Mouse (Mus musculus): ENCODE data around the gene Dbil5.

Dbil5 gene

DNA sequence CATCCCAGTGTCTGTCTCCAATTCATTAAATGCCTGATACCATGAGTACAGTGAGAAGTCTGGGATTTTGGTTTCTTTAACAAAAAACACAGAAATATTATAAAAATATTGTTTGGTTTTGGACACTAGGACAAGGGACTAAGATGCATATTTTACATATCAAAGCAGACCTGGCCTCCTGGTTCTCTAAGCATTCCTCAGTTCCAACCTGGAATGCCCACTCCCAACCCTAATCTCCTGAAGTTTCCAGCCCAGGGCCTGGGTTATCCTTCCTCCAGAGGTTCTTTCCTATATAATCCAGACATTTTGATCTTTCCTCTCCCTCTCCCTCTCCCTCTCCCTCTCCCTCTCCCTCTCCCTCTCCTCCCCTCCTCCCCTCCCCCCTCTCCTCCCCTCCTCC lies 7.6 kb downstream of the Dbil5 start:
- DNase-seq (ENCODE audit: low read depth in 2 of 2, low spot score in 2 of 2): no peak

DNA sequence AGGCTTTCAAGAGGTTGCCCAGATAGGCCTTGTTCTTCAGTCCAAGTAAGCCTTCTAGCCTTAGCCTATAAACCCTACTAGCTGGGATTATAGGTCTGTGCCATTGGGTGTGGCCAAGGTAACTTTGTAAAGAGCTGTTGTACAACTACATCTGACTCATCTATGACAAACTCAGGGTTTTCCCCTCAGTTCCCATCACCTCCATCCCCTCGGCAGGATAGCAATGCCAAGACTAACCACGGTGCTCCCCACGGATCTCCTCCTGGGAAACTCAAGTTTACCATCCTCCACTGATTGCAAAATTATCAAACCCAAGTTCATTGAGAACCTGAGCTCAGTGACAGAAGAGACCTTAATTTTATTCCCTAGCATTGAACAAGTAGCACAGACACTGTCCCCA lies 18.7 kb downstream of the Dbil5 start:
- DNase-seq (ENCODE audit: low read depth in 2 of 2, low spot score in 2 of 2): no peak

DNA sequence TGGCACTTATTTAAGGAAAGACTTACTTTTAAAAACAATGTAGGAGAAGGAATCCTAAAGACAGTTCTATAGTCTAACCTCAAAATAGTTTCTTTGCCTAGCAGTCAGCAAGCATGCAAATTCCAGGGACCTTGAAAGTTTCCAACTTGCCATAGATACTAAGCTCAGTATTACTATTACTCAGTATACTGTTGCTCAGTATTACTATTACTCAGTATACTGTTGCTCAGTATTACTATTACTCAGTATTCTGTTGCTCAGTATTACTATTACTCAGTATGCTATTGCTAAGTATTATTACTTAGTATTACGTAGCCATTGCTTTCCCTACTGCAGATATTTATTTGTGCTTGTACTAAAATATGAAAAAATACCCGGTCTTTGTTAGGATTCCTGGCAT lies 22.3 kb downstream of the Dbil5 start:
- DNase-seq (ENCODE audit: low read depth in 2 of 2, low spot score in 2 of 2): no peak

DNA sequence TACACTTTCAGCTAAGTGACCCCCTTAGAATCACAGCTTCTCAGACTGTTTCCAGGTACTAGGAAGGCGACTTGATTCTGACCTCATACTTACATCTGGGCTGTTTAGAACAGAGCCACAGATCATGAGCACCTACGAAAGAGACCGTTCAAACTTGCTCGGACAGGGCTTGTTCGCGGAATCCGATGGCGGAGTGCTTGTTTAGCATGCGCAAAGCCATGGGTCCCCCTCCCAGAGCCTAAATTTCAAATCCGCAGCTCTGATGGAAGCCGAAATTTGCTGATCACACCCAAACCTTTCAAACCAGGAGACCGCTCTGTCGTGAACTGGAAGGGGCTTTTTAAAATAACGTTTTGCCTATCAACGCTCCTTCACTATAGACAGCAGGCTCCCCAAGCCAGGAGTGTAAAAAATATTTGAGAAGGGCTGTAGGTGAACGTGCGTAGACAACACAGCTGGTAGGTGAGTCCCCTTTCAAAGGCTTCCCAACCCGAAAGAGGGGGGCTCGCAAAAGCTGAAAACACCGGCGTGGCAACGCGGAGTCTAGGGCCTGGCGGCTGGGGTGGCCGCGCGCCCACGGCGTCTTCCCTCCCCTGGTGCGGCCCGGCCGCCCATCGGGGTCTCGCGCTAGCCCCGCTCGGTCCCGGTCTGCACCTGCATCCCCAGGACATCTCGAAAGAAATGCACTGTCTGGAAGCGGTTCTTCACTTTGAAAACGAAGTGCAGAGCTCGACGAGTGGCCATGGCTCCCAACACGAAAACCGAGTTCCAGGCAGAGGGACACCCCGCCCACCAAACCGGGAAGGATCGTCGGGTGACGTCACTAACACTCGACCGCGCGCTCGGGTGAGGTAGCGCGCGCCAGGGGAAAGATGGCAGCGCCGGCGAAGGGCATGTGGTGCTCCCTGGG lies 25.7 kb downstream of the Dbil5 start, which contains the start of the genes Mrm3 and Glod4:
TSS of gene Mrm3 (plus strand) at position 815 of the 910 bp plus-strand sequence.
TSS of gene Glod4 (minus strand) at position 825 of the 910 bp plus-strand sequence.
- DNase-seq (ENCODE audit: low read depth in 2 of 2, low spot score in 2 of 2): peak; percentile 75 to 84

DNA sequence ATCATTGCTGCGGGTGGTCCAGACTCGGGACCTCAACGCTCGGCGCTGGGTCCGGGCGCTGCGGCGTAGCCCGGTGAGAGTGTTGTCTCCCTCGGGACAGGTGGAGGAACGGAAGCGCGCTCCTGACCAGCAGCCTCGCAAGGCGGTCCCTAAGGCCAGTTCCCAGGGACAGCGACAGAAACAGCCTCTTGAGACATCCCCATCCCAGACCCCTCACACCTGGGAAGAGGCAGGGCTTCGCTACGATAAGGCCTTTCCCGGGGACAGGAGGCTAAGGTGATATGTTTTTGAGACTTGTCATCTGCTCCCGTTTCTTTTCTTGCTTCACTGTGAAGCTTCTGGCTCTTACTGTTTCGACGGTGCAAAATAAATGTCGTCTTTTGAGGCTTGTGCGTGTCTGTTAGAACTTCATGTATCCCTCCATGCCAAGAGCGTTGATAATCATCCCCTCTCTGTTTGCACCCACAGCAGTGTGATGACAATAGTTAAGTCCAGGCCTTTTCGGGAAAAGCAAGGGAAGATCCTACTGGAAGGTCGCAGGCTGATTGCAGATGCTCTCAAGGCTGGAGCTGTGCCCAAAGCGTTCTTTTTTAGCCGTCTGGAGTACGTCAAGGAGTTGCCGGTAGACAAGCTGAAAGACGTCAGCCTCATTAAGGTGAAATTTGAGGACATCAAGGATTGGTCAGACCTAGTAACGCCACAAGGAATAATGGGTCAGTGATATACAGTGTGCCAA lies 26.6 kb downstream of the Dbil5 start:
- no peak for DNase-seq (ENCODE audit: low read depth in 2 of 2, low spot score in 2 of 2)

DNA sequence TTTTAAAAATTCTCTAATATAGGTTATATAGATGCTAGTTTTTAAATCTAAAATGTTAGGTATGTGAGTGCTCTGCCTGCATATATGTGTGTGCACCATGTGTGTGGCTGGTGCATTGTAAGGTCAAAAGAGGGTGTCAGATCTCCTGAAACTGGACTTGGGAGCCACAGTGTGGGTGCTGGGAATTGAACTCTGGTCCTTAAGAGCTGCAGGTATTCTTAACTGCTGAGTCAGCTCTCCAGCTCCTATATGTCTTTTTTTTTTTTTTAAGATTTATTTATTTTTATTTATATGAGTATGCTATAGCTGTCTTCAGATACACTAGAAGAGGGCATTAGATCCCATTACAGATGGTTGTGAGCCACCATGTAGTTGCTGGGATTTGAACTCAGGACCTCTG lies 29.0 kb downstream of the Dbil5 start:
- no peak for DNase-seq (ENCODE audit: low read depth in 2 of 2, low spot score in 2 of 2)

DNA sequence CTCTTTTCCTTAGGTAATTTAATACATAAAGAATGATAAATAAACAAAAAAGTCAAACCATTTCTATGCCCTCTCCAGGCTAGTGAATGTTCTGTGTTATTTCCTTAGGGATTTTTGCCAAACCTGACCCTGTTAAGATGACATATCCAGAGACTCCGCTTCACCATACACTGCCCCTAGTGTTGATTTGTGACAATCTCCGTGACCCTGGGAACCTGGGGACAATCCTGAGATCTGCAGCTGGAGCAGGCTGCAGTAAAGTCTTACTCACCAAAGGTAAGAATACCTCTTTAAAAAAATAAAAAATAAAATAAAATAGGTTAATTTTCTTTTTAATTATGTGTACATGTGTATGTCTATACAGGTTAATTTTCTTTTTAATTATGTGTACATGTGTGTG lies 29.8 kb downstream of the Dbil5 start:
- DNase-seq (ENCODE audit: low read depth in 2 of 2, low spot score in 2 of 2): no peak

DNA sequence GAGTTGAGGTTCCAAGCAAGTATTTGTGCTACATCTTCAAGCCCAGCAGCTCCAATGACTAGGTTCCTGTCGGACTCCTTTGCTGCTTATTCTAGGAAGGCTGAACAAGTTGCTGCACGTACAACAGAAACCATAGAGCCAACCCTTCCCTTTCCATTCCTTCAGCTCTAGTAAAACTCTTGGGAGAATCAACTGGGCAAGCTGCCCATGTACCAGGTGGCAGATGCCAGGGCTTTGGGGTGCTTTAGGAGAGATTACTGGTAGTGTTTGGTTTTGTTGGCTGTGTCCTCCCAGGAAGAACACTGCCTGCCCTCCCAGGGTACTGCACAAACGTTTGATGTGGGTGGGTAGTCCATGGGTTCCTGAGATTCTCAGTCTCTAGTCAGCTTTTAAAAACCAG lies 34.6 kb downstream of the Dbil5 start:
- DNase-seq (ENCODE audit: low read depth in 2 of 2, low spot score in 2 of 2): no peak

DNA sequence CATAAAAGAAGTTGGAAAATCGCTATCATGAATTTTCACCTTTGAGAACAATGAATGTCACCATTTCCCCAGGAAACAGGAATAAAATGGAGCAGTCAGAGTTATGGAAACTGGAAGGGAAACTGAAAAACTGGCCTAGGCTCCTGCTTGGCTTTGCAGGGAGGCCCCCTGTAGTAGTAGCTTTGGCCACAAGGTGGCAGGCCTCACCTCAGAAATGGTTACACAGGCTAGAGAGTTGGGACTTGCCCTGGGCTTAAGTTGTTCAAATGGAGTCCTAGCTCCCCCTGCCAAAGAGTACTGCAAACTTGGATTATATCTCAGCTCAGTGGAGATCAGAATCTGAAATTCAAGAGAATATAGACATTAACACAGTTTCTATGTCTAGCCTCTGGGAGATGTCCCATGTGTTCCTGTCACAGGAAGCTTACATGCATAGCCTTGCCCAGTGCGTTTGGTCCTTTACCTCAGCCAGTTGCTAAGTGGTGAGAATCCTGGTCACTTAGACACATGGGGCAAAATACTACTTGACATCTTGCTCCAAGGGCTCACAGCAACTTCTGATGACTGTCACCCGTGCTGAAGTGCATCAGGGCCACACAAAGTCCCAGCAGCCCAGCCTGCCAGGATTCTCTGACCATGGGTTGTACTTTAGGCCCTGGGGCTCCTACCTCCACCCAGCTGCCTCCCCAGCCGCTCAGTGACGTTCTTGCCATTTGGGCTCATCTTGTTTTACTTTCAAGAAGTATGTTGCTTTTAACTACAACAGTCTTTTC lies 35.9 kb downstream of the Dbil5 start:
- peak; percentile 71 to 86 for DNase-seq (ENCODE audit: low read depth in 2 of 2, low spot score in 2 of 2)

DNA sequence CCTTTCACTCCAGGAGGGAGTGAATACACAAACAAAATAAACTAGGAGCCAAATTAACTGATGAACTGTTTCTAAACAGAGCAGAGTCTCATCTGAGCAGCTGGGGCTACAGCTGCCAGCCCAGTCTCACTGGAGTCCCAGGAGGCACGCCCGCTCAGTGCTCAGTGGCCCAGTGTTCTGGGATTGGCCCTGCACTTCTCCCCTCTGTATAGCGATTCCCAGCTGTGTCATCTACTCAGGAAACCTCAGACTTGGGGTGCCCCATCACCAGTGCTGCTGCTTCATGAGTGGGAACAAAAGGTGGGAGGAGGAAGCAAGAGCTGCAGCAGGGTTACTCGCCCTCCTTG lies 36.5 kb downstream of the Dbil5 start:
- no peak for DNase-seq (ENCODE audit: low read depth in 2 of 2, low spot score in 2 of 2)

DNA sequence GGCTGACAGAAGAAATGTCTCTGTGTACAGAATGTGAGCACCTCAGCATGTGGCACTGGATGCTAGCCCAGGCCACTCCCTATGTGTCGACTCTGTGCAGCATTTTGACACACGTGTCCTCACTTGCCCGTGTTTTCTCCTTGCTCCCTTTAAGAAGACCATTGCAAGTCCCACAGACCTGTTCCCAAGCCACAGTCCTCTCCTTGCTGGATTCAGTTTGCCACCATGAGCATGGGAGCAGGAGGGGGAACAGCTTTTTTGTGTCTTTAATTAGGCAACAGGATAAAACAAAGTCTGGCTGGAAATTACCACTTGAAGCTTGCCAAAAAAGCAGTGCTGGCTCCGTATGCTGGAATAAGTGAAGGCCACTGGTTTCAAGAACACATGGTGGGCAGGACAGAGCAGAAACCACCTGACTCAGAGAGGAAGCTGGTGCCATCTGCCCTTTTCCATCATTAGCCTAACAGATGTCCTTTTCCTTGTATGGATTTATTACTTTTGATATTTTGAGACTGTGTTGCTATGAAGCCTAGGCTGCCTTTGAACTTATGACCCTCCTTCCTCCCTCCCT lies 38.1 kb downstream of the Dbil5 start:
- DNase-seq (ENCODE audit: low read depth in 2 of 2, low spot score in 2 of 2): no peak

DNA sequence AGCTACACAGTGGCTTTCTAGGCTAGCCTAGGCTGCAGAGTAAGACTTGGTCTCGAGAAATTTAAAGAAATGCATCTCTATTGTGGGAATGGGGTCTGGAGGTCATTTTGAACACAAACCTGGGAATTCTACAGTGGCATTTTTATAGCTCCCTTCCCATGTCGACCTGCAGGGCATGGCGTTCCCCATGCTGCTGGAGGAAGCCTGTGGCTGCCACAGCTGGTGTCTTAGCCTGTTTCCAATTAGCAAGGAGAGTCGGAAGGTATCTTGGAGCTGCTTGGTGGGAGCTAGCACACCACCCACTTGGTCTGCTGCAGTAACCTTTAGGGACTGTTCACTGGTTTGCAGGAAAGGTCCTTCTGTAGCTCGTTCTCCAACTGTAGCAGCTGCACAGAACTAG lies 38.7 kb downstream of the Dbil5 start:
- no peak for DNase-seq (ENCODE audit: low read depth in 2 of 2, low spot score in 2 of 2)

DNA sequence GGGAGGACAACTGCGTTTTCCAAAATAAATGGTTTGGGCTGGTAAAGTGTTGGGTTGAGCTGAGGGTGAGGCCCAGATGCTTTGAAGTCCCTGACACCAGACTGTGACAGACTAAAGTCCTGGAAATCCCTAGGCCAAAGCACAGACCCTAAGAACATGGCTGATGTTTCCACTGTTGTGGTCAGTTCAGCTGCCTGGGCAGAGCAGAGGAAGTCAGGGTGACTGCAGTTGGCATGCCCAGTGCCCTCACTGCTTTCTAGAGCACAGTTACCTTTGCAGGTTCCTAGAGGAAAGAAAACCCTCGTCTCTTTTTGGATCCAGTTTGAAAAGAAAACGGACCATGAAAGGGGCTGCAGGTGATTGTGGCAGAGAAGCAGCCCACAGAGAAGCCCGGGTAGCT lies 40.0 kb downstream of the Dbil5 start:
- DNase-seq (ENCODE audit: low read depth in 2 of 2, low spot score in 2 of 2): no peak

DNA sequence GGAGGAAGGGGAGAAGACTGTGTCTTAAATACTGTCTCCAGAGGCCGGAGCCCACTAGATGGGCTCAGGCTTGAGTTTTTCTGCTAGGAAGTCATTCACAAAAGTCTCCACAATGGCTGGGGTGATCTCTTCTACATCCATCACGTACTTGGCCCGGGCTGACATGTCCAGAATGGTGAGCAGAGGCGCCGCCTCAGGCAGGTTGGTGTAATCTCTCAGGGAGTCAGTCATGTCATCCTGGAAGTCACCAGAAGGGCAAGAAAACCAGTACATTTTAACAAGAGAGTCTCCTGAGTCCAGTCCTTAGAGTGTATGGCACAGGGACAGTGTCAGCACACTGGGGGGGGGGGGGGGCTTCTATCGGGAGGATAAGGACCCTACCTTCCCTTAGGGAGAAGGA lies 41.1 kb downstream of the Dbil5 start:
- DNase-seq (ENCODE audit: low read depth in 2 of 2, low spot score in 2 of 2): no peak

DNA sequence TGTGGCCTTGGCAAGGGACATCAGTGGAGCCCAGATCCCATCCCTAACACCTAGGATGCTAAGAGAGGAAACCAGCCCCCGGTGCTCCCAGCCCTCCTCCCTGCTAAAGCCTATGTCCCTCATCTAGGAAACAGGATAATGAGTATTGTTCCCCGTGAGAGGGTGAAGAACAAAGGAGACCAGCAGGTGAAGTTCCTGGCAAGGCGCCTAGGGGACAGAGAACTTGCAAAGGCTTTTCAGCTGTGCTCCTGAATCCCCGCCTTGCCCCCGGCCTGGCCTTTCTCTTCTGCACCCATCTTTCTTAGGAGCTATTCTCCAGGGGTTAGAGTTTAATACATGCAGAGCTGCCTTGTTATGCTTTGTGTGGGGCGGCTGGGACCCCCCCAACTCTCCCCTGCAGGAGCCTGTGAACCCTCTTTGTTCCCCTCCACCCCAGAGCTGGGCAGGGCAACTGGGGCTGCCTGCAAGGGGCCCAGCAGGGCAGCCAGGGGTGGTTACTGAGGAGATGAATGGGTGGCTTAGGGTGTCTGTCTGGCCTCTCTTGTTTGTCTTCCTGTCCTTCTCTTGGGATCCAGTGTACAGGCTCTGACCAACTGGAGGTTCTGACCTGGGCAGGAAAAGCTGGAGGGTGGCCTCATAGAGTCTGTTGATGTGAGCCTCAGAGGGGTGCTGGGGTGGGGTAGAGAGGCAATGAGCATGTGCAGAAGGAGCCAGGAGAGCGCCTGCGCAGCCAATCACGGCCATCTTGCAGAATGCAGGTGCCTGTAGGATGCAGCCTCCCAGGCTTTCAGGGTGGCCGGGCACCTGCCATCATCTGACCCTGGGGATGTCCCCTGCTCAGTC lies 43.0 kb downstream of the Dbil5 start:
- DNase-seq (ENCODE audit: low read depth in 2 of 2, low spot score in 2 of 2): no peak

DNA sequence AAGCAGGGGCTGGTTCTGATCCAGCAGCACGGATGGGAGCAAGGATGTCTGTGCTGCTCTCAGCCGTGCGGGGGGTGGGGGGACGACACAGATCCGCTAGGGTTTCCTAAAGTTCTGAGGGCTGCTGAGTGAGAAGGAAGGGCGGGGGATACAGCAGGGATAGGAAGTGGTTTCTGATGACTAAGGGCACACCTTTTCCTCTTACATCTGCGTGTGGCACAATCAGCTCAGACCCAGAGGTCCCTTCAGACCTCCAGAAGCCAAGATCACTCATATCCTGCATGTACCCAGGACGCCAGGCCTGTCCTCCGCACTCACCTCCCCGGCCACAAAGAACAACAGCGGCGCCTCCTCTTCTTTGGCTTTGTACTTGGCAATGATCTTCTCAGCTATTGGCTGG lies 43.8 kb downstream of the Dbil5 start:
- DNase-seq (ENCODE audit: low read depth in 2 of 2, low spot score in 2 of 2): peak in 1 of 2 experiments; percentile 12

DNA sequence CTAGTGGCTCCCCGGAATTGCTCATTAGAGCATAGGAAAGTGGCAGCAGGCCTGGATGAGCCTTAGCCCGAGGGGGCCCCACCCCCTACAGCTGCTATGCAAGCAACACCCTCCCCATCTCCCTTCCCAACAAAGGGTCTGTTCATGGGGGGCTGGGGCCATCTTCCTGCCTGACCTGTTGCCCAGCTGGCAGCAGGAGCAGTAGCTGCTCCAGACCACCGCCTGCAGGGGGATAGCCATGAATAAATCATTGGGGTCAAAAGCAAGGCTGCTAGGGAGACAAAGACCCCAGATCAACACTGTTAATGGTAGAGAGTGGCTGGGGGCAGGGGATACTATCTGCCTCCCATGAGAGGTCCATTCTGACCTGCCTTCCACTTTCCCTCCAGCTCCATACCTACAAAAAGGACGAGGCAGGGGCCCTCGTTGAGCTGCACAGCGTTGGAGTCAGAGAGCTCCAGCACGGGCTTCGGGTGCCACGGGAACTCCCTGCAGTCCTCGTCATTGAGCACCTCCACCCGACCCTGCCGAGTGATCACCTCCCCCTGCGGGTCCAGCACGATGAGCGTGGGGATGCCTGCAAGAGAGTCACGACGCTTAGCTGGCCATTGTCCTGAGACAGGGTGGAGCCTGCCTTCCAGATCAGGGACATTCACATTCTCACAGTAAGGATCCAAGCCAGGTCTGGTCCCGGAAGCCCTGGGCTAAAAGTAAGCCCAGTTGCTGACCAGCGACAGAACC lies 45.4 kb downstream of the Dbil5 start:
- DNase-seq (ENCODE audit: low read depth in 2 of 2, low spot score in 2 of 2): no peak

DNA sequence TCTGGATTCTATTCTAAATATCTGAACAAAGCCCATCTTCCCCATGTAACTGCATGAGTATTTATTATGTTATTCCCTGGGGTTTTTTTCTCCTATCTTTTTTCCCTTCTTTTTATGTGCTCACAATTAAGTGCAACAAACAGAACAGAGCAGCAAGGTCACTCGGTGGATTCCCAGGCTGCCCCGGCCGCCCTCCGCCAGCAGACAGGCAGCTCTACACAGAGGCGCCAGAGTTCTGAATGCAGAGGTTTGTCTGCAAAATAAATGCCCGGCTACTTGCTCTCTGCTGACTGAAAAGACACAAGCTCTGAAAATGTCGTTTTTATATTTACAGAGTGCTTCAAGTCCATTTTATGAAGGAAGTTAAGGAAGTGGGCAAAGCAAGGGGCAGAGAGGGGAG lies 50.1 kb downstream of the Dbil5 start:
- no peak for DNase-seq (ENCODE audit: low read depth in 2 of 2, low spot score in 2 of 2)

DNA sequence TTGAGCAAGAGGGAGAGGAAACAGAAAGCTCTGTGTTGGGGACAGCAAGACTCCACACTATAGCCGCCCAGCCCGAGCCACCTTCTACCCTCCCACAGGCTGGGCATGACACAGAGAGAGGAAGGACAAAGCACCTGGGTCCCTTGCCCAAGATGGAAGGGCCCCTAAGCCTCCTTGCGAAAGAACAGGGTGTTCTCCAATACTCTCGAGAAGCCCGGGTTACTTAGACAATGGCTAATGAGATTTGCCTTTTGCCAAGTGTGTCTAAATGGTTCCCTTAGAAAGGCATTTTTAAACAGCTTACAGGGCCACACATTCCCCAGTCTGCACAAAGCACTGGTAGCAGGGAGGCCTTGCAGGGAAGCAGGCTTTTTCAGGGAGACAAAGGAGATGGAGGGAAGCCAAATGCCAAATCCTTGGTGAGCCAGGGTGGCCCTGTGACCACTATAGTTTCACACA lies 50.6 kb downstream of the Dbil5 start:
- no peak for DNase-seq (ENCODE audit: low read depth in 2 of 2, low spot score in 2 of 2)
